Mouse (Mus musculus) adrenal gland, postnatal 0 days (tissue): ENCODE results near the gene Pigp. TPM values are rescaled to one million over a fixed set of nuclear protein-coding genes. Genes with fewer than 3 reads are reported as not detected.

Source experiments
- polyA plus RNA-seq: library from polyadenylated mRNA; unstranded; fragments of >200 nt; fragmentation: Nextera tagmentation; extraction: Ambion mirVana; gene quantifications from 2 replicates; pipeline ENCODE4 v1.2.1, GENCODE M21; 2015

Pigp gene
- polyA plus RNA-seq, result 358 and 476 TPM in 2 replicates

GRCm38 (mm10) chr16:94371301-94371931 is at the start of gene Pigp:
Gene Pigp, minus strand, starts transcription at chr16:94371842.

GRCm38 (mm10) chr16:94370173-94370914 is 1.3 kb downstream of the Pigp start, which contains the start of gene Ttc3:
Gene Ttc3, plus strand, starts transcription at chr16:94370618.

DNA sequence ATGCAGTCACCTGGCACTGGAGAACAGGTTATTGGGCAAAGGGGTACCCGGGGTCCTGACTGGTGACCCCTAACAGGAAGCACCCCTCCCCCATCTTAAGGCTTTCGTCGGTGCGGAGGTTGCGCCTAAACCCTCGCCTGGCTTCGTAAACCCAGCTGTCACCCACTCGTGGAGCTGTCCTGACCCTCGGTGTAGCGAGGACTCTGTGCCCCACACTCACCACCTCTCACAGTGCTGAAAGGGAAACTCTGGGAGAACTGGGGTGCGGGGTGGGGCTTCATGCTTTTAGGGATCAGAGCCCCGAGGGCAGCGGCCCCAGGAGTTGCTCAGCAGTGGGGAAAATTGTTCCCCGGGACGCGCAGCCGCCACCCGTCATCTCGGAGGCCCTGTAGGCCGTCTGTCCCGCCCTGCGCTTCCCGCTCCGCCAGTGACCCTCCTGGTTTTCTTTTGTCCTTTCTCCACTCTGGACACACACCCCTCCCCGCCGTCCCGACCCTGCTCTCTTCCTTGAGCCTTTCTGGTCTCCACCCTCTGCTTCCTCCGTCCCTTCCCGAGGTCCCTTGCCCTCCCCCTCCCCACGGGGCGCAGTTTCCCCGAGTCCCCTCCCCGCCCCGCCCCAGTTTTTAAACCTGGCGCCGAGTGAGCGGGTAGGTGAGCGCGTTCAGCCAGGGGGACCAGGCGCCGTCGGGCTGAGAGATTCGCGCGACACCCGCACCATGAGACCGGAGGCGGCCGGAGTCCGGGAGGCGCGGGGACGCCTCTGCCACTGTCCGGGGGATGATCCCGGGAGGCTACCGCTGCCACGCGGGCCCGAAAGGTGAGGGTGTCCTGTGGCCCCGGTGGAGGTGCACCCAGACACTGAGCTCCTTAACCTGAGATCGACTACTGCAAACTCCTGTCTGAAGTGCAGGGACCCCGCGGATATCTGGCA is 43.6 kb downstream of the Pigp start, which contains the start of gene Ripply3:
Gene Ripply3 (plus strand): TSS at position 640 of the 931 bp plus-strand sequence.

GRCm38 (mm10) chr16:94313229-94314030 is 58.2 kb downstream of the Pigp start, which contains the start of gene Hlcs:
Gene Hlcs, minus strand, starts transcription at chr16:94313571.

Other genes starting within 250 kb of the Pigp start
- gene Hlcs, start 58.3 kb downstream of the Pigp start, polyA plus RNA-seq, result 5.1 and 8.6 TPM in 2 replicates
- 4.7 and 5.0 TPM in 2 replicates for gene Ripply3, start 43.4 kb downstream of the Pigp start, polyA plus RNA-seq
- gene Ttc3, start 1.2 kb downstream of the Pigp start, polyA plus RNA-seq, result 128 and 175 TPM in 2 replicates
- 50.5 and 58.1 TPM in 2 replicates for gene Vps26c, start 155.0 kb upstream of the Pigp start, polyA plus RNA-seq
- gene Dyrk1a, start 198.2 kb upstream of the Pigp start, polyA plus RNA-seq, result 5.0 and 6.8 TPM in 2 replicates